Mouse (Mus musculus) neural tube, embryonic 15.5 days (tissue): ENCODE results near the gene Rps26. TPM values are rescaled to one million over a fixed set of nuclear protein-coding genes. Genes with fewer than 3 reads are reported as not detected.
A peak's percentile ranks its signal among the peaks of the same experiment; 100 is the strongest.

Experiments
- ATAC-seq: fragments of 200-750 bp; cut with Nextera tagmentation; 2 replicates; pipeline ENCODE4 v1.8.0; 2017; ENCODE audit warnings: mild to moderate bottlenecking, moderate TSS enrichment, moderate library complexity; ENCODE audit not compliant: low FRiP score
- H3K27ac ChIP-seq: fragments of 300-500 bp; sonication (generic); replicated peaks from 2 replicates; pipeline ENCODE4 v1.5.1; 2015; ENCODE audit warnings: mild to moderate bottlenecking, inconsistent platforms
- H3K27me3 ChIP-seq: fragments of 300-500 bp; sonication (generic); replicated peaks from 2 replicates; pipeline ENCODE4 v1.6.1; 2015; ENCODE audit warnings: inconsistent platforms
- H3K36me3 ChIP-seq: fragments of 300-500 bp; sonication (generic); 2 replicates; pipeline ENCODE4 v1.6.1; 2015; ENCODE audit warnings: inconsistent platforms
- H3K4me1 ChIP-seq: fragments of 300-500 bp; sonication (generic); 2 replicates; pipeline ENCODE4 v1.6.1; 2015; ENCODE audit warnings: inconsistent platforms
- H3K4me2 ChIP-seq: fragments of 300-500 bp; sonication (generic); 2 replicates; pipeline ENCODE4 v1.6.1; 2015; ENCODE audit warnings: inconsistent platforms, mild to moderate bottlenecking, moderate library complexity
- H3K4me3 ChIP-seq: fragments of 300-500 bp; sonication (generic); replicated peaks from 2 replicates; pipeline ENCODE4 v1.5.1; 2015; ENCODE audit warnings: mild to moderate bottlenecking, inconsistent platforms
- H3K9ac ChIP-seq: fragments of 300-500 bp; sonication (generic); replicated peaks from 2 replicates; pipeline ENCODE4 v1.6.1; 2015; ENCODE audit warnings: mild to moderate bottlenecking, inconsistent platforms
- H3K9me3 ChIP-seq: fragments of 300-500 bp; sonication (generic); replicated peaks from 2 replicates; pipeline ENCODE4 v1.6.1; 2016; ENCODE audit warnings: inconsistent platforms
- WGBS: fragments of 180-500 bp; shearing (Covaris S2); methylation state at CpG from one replicate; pipeline ENCODE4 v1.1.7; 2015; ENCODE audit warnings: mixed read lengths; 5-methylcytosine and 5-hydroxymethylcytosine counted together
- polyA plus RNA-seq: library from polyadenylated mRNA; unstranded; fragments of >200 nt; fragmentation: Nextera tagmentation; extraction: Ambion mirVana; gene quantifications from 2 replicates; pipeline ENCODE4 v1.2.1, GENCODE M21; 2015

Gene Rps26
- polyA plus RNA-seq, 1 experiment from 2014 or later = 381 TPM

DNA sequence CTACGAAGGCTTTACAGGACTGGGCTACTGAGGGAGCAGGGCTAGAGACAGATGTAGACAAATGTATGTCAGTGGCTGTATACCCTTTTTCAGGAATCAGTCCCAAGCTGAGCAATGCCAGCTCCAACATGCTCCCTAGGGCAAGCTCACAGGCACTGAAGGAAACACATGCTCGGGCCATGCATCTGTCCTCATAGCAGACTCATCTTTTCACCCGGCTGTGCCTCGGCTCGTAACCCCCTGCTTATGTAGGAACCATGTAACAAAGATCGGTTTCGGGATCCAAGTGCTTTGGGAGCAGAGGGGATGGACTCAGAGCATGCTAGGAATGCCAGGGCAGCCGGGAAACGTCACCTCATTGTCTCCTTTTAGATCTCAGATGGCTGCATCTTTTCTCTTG lies 32.9 kb upstream of the Rps26 start:
- no peak overlapping the region for H3K4me2 ChIP-seq
- ATAC-seq = no peak
- no peak overlapping the region for H3K4me3 ChIP-seq
- no peaks in the 10 kb centered on the region for H3K36me3 ChIP-seq
- no peaks in the 10 kb centered on the region for H3K4me1 ChIP-seq
- WGBS = 58% methylated on average over 9 of the region's 9 CpGs
- H3K9me3 ChIP-seq = no peaks in the 10 kb centered on the region
- H3K27me3 ChIP-seq = no peaks in the 10 kb centered on the region
- H3K27ac ChIP-seq = no peak overlapping the region
- no peak overlapping the region for H3K9ac ChIP-seq

DNA sequence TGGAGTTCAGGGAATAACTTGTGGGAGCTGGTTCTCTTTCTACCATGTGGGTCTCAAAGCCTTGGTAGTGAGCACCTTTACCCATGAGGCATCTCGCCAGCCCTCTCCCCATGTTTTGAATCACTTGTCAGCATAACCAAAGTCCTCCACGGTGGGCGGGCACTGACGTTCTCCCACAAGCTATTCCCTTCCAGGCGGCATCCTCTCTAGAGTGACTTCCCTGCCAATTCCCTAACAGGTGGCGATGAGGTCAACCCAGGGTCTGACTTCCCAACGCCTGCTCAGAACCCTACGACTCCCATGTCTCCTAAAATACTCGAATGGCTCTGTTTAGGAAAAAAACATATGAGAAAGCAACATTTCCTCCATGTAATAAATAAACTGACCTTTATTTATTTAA lies 31.3 kb upstream of the Rps26 start:
- Histone ChIP-seq H3K27ac (no peak overlapping the region), H3K4me3 (no peak overlapping the region), H3K9me3 (no peaks in the 10 kb centered on the region), H3K4me2 (no peak overlapping the region), H3K9ac (no peak overlapping the region), H3K36me3 (no peaks in the 10 kb centered on the region), H3K27me3 (no peaks in the 10 kb centered on the region), H3K4me1 (no peaks in the 10 kb centered on the region; the same call in 1 of the 2 replicates)
- 58% methylated on average over 9 of the region's 9 CpGs for WGBS
- no peak for ATAC-seq

DNA sequence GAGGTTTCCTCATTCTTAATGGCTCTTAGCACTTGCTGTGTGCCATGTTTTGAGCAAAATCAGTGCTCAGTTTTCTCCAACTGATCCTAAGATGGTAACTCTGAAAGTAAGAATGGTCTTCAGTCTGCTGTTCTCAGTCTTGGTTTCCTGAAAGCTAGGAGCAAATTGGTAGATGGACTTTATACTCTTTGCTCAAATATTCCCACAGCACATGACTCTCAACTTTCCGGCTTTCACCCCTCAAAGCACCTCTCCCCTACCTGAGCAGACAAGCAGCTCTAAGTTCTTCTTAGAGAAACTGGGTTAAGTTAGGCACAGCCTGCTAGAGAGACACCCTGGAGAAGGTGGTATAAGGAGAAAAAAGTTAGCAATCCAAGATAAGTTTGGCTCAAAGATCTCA lies 30.2 kb upstream of the Rps26 start:
- no peak for ATAC-seq
- no peak overlapping the region for H3K9ac ChIP-seq

DNA sequence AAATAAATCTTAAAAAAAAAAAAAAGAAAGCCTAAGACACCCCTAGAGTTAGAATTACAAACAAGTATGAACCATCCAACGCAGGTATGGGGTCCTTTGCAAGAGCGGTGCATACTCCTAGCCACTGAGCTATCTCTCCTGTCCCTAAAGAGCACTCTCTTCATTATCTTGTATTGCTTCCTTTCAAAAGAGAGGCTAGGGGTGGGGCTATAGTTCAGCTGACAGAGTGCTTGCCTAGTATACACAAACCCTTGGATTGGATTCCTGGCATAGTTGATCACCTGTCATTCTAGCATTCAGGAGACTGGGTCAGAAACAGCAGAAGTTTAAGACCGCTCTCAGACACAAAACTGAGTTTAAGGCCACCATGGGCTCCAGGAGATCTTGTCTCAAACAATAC lies 28.7 kb upstream of the Rps26 start:
- Histone ChIP-seq H3K9ac (no peak overlapping the region), H3K36me3 (0 out of 2 replicates have a peak, but pooled peaks cover 2% of the 10 kb centered on the region), H3K4me1 (no peaks in the 10 kb centered on the region; the same call in 1 of the 2 replicates), H3K27ac (no peak overlapping the region), H3K27me3 (no peaks in the 10 kb centered on the region), H3K4me3 (no peak overlapping the region), H3K4me2 (no peak overlapping the region), H3K9me3 (no peaks in the 10 kb centered on the region)
- WGBS = 87% methylated on average over 3 of the region's 3 CpGs
- ATAC-seq = no peak

More for the DNA sequence above, 30.2 kb upstream of the Rps26 start:
- Histone ChIP-seq H3K4me1 (no peaks in the 10 kb centered on the region; the same call in 1 of the 2 replicates), H3K27ac (no peak overlapping the region), H3K27me3 (no peaks in the 10 kb centered on the region), H3K36me3 (no peaks in the 10 kb centered on the region), H3K9me3 (no peaks in the 10 kb centered on the region), H3K4me3 (no peak overlapping the region), H3K4me2 (no peak overlapping the region)
- 100% methylated on average over 1 of the region's 1 CpGs for WGBS

DNA sequence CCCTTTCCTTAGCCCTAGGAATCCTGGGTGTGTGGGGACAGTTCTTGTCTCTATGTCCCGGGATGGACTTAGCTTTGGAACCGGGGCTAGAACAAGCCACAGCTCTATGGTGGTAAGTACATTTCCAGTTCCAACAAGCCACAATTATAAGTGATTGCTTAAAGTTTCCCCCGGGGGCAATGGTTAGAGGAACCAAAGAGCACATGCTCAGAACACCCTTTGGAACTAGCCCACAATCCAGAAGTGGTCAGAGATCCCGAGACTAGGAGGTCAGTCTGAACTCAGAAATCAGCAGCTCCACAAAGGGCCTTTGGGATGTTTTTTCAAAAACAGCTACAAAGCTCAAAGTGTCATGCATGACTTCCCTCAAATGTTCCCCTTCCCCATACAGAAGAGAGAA lies 27.3 kb upstream of the Rps26 start:
- WGBS = 75% methylated on average over 4 of the region's 4 CpGs
- H3K4me3 ChIP-seq = no peak overlapping the region
- no peaks in the 10 kb centered on the region for H3K27me3 ChIP-seq
- ATAC-seq = no peak
- H3K4me1 ChIP-seq = no peaks in the 10 kb centered on the region; the same call in 1 of the 2 replicates
- H3K9ac ChIP-seq = no peak overlapping the region
- H3K27ac ChIP-seq = no peak overlapping the region
- H3K9me3 ChIP-seq = no peaks in the 10 kb centered on the region
- H3K4me2 ChIP-seq = no peak overlapping the region
- H3K36me3 ChIP-seq = 0 out of 2 replicates have a peak, but pooled peaks cover 2% of the 10 kb centered on the region

DNA sequence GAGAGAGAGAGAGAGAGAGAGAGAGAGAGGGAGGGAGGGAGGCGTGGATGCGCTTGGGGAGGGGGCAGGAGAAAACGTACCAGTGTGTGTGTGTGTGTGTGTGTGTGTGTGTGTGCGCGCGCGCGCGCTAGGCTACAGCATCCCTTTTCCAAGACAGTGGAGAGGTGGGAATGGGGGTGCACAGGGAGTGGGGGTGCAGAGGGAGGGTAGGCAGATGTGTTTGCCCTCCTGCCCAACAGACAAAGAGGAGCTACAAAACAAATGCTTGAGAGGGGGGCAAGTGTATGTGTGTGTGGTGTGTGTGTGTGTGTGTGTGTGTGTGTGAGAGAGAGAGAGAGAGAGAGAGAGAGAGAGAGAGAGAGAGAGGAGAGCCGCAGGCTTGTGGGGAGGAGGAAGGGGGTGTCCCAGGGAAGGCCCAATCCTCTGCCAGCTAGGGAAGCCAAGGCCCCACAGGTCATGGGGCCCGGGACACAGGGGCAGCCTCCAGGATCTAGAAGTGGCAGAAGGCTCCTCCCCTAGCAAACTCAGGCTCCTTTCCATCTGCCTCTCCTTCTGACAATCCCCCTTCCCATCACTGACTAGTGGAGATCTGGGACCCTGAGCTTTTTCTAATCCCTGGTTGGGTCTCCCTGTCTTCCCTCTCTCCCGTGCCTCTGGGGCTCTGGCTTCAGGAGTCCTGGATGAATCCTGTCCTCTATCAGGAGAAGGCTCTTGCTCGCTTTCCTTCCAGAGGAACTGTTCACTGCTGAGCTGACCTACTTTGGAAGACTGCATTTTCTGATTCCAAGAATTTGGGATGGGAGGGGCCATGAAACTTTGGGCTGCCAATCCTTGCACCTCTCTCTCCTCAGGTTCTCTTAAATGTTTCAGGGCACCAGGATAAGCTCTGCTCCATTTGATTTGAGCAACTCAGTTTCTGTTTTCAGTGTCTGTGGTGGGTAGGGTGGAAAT lies 19.9 kb upstream of the Rps26 start:
- Histone ChIP-seq H3K9ac (peak overlapping the region; percentile 48), H3K4me2 (peak overlapping the region; percentile 64), H3K27me3 (no peaks in the 10 kb centered on the region), H3K4me3 (peak overlapping the region; percentile 67), H3K36me3 (peaks cover 12% of the 10 kb centered on the region), H3K9me3 (no peaks in the 10 kb centered on the region), H3K4me1 (peaks cover 42% of the 10 kb centered on the region), H3K27ac (peak overlapping the region; percentile 96)
- 5% methylated on average over 13 of the region's 13 CpGs for WGBS
- peak; percentile 82 for ATAC-seq

DNA sequence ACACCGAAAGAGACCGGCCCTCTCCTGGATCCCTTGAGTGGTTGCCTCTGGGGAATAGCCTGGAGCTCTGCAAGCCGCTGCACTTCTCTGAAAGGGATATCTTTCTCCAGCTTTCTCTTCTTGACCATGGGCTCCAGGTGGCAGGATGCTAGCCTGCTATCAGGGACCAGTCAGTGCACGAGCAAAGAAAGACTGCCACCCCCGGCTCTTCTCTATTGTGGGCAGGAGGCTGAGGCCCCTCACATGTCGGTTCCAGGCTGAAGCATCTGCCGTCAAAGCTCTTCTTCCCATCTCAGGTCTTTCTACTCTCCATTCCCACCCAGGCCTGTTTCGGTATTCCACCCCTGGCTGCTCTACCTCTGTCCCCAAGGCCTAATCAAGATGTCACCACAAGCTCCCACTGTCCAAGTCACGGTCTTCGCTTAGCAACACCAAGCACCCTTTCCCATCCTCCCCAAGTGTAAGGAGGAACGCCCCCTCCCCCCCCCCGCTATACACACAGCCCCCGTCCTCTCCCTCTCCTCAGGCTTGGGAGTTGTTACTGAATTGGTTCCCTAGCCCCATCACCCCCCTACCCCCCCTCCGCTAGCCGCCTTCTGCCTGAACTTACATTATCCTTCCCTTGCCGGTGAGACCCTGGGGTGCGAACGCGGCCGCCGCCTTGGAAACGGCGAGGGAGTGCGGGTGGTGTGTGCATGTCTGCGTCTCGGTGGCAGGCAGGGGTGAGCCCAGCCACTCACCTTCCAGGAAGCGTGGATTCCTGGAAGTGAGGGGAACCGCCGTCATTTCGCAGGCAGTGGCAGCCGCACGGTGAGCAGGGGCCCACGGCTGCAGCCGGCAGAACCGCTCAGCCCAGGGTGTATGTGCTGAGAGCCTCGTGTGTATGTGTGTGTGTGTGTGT lies 18.8 kb upstream of the Rps26 start, which contains the start of gene Ikzf4:
Ikzf4 (minus strand) TSS at position 881 of the 901 bp plus-strand sequence.
- WGBS = under 1% methylated on average over 33 of the region's 36 CpGs

DNA sequence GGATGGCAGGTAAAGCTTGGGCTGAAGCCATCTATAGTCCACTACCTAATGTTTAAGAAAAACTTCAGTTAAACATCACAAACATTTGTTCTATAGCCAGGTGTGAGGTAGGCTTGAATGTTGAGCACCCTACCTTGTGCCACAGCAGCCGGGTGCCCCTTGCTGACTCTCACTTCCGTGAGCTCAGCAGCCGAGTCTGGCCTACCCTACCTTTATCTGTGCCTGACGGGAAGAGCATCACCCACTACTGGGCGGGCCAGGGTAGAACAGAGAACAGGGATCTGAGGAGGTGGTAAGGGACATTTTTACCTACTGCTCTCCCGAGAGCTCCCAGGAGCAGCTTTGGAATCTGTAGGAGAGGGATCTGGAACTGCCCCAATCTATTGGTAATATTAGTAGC lies 16.2 kb upstream of the Rps26 start:
- peak overlapping the region; percentile 64; the same call in 1 of the 2 replicates for H3K4me2 ChIP-seq
- no peak overlapping the region for H3K27ac ChIP-seq
- WGBS = 91% methylated on average over 6 of the region's 6 CpGs
- peaks cover 42% of the 10 kb centered on the region for H3K36me3 ChIP-seq
- no peak overlapping the region for H3K9ac ChIP-seq
- ATAC-seq = no peak
- H3K9me3 ChIP-seq = no peaks in the 10 kb centered on the region
- peaks cover 42% of the 10 kb centered on the region for H3K4me1 ChIP-seq
- H3K27me3 ChIP-seq = no peaks in the 10 kb centered on the region
- H3K4me3 ChIP-seq = no peak overlapping the region

More for the DNA sequence above, 18.8 kb upstream of the Rps26 start, which contains the start of gene Ikzf4:
- H3K9me3 ChIP-seq = no peaks in the 10 kb centered on the region
- peak within 1 kb of the TSS; percentile 68 for H3K9ac ChIP-seq
- ATAC-seq = peak; percentile 85
- peaks cover 42% of the 10 kb centered on the region for H3K4me1 ChIP-seq
- peaks cover 20% of the 10 kb centered on the region for H3K36me3 ChIP-seq
- H3K4me2 ChIP-seq = peak within 1 kb of the TSS; percentile 64
- peak within 1 kb of the TSS; percentile 67 for H3K4me3 ChIP-seq
- H3K27me3 ChIP-seq = no peaks in the 10 kb centered on the region
- peak within 1 kb of the TSS; percentile 96 for H3K27ac ChIP-seq

DNA sequence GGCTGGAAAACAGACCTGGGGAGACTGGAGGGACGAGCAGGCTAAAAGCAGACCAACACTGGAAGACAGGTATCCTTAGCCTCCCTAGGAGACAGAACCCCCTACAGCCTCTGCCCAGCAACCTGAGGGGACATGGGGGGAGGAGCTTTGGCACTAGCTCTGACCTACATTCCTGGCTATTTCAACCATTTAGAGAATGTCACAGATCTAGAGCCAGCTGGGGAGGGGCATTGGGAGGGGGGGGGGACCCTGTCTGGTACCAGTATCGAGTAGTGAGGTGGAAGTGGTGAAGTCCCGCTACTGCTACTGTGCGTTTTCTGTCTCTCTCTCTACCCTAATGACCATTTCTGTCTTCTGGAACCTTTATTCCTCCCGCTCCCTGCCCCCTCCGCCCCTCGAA lies 15.3 kb upstream of the Rps26 start:
- Histone ChIP-seq H3K27me3 (no peaks in the 10 kb centered on the region), H3K9me3 (no peaks in the 10 kb centered on the region), H3K4me2 (no peak overlapping the region), H3K4me1 (peaks cover 41% of the 10 kb centered on the region), H3K4me3 (no peak overlapping the region), H3K9ac (no peak overlapping the region), H3K36me3 (peaks cover 46% of the 10 kb centered on the region), H3K27ac (no peak overlapping the region)
- no peak for ATAC-seq
- WGBS = 89% methylated on average over 7 of the region's 7 CpGs

DNA sequence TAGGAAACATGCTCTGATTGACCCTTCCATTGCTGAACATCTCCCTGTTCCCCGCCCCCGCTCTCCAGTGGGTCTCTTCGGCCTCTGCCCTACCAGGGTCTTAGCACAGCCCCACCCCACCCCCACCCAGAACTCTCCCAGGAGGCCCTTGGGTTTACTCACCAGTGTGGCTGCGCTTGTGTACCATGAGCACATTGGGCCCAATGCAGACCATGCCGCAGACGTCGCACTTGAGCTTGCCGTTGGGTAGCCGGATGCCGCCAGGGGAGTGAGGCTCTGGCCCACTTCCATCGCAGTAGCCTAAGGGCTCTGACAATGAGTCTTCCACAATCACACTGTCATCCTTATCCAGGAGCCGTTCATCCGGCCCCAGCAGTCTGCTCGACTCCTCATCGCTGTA lies 14.3 kb upstream of the Rps26 start:
- ATAC-seq = no peak
- H3K36me3 ChIP-seq = peaks cover 55% of the 10 kb centered on the region
- H3K27ac ChIP-seq = no peak overlapping the region
- H3K27me3 ChIP-seq = no peaks in the 10 kb centered on the region
- H3K4me2 ChIP-seq = no peak overlapping the region
- WGBS = 93% methylated on average over 15 of the region's 15 CpGs
- H3K4me1 ChIP-seq = peaks cover 34% of the 10 kb centered on the region
- H3K4me3 ChIP-seq = no peak overlapping the region
- H3K9ac ChIP-seq = no peak overlapping the region
- H3K9me3 ChIP-seq = no peaks in the 10 kb centered on the region

DNA sequence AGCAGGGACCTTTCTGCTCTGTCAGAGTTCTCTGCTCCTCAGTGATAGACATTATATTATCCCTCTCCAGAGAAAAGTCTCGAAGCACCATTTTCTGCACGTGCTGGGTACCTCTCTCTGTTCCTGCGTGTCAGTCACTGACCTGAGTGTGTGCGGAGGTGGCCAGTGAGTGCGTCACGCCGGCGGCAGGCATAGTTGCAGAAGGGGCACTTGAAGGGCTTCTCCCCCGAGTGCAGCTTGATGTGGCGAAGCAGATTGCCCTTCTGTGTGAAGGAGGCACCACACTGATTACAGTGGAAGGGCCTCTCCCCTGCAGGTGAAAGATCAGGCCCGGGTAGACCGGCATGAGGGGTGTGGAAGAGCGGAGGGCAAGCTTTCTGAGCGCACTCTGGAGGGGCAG lies 13.5 kb upstream of the Rps26 start:
- 88% methylated on average over 14 of the region's 14 CpGs for WGBS

More for the DNA sequence above, 13.5 kb upstream of the Rps26 start:
- Histone ChIP-seq H3K4me2 (no peak overlapping the region), H3K9me3 (no peaks in the 10 kb centered on the region), H3K36me3 (peaks cover 64% of the 10 kb centered on the region), H3K9ac (no peak overlapping the region), H3K4me1 (peaks cover 34% of the 10 kb centered on the region), H3K27ac (no peak overlapping the region), H3K4me3 (no peak overlapping the region), H3K27me3 (no peaks in the 10 kb centered on the region)
- no peak for ATAC-seq
